Mouse (Mus musculus): ENCODE measurements at regions not wholly inside any gene's neighbourhood (a gene's known extent, or its start where the extent isn't known, plus 50 kb on each side); places are given as distances from the start of the nearest gene placed in this dataset.
A peak's percentile ranks its signal among the peaks of the same experiment; 100 is the strongest.

DNA sequence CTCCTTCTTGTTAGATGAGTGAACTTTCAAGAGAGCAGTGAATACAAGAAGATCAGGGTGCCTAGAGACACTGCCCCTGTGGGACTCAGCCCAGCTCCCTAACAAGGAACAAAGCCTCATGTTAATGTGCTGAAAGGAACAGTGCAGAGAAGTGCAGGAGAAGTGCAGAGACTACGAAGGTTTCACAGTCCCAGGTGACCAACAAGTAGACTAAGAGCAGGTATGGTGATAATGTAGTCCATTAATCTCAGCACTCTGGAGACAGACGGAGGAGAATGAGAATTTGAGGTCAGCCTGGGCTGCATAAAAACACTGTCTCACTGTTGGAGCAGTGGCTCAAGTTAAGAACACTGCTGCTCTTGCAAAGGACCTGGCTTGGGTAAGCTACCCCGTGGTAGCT, 144.1 kb downstream of the Zfp36l1 start:
- no peak for DNase-seq (ENCODE audit: low read depth, low spot score)

DNA sequence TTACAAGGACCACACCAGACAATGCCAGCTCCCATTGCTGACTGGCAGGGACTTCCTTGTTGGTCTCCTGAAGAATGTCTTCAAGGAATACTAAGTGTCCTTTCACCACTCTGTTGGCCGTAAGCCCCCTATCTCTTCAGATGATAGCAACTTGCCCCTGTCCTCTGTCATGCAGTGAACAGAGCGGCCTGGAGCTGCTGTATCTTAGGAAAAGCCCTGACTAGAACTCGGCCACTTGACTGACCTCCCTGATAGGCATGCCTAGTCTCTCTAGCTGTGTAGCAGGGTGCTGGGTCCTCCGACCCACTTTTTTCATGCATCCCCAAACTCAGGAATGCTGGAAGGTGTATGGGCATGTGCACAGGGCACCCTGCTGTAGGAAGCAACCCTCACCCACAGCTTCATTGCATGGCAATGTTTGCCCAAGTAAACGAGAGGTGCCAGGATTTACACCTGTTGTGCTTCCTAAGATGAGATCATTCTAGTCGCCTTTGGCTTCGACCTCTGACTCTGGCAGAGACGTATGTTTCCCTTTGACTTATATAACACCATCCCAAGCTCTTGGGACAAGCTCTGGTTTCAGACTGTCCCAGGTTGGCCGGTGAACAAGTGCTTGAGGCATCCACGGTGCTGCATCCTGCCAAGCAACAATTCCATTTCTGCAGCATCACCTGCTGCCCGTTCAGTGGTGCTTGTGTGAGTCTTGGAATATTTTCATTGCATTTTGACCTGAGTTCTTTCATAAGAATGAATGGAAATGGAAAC, 145.1 kb downstream of the Zfp36l1 start:
- peak; percentile 40 for DNase-seq (ENCODE audit: low read depth, low spot score)

DNA sequence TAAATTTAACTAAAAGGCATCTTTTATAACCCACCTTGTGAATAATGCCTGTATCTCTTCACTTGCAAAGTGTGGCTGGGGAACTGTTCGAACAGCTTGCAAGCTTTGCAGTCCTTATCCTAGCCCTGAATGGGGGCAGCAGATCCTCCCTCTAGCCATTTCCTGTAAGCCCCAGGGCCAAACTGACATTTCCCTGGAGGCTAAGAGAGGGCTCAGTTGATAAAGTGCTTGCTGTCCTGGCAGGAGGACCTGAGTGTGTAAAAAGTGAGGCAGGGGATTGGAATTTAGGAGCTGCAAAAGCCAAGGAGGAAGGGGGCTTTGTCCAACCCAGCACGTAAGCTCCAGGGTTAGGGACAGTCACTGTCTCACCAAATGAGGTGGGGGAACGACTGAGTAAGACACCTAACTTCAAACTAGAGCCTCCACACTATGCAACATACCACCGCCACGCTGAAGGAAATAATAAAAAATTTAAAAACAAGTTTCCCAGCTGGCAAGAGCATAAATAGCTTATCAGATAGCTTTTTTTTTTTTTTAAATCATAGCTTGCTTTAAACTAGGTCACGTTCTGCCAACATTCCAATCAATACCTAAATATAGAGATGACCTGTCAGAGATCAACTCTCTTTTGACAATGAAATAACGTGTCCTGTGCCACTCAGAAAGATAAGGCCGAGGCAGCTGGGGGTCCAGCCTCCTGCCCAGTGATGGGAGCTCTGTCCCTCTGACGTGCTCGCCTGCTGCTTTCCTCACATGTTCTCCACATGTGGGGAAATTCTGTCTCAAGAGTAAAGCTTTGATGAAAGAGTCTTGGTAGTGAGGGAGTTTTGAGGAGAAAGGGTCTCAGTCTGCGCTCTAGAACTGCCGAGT, 146.0 kb downstream of the Zfp36l1 start:
- DNase-seq (ENCODE audit: low read depth, low spot score) = no peak

DNA sequence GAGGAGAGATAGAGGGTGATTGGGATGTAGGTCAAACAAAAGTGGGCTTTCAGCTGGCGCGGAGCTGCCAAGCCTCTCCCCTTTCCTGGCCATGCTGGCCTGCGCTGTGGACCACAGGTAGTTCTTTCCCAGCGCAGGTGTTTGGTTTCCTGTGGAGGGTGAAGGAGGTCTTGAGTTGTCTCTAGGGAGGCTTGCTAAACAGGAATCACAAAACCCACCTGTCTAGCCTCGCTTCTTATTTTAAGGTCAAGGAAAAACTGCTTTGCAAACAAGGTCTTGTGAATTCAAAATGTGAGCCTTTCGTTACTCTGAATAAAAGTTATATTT, 146.6 kb downstream of the Zfp36l1 start:
- no peak for DNase-seq (ENCODE audit: low read depth, low spot score)

DNA sequence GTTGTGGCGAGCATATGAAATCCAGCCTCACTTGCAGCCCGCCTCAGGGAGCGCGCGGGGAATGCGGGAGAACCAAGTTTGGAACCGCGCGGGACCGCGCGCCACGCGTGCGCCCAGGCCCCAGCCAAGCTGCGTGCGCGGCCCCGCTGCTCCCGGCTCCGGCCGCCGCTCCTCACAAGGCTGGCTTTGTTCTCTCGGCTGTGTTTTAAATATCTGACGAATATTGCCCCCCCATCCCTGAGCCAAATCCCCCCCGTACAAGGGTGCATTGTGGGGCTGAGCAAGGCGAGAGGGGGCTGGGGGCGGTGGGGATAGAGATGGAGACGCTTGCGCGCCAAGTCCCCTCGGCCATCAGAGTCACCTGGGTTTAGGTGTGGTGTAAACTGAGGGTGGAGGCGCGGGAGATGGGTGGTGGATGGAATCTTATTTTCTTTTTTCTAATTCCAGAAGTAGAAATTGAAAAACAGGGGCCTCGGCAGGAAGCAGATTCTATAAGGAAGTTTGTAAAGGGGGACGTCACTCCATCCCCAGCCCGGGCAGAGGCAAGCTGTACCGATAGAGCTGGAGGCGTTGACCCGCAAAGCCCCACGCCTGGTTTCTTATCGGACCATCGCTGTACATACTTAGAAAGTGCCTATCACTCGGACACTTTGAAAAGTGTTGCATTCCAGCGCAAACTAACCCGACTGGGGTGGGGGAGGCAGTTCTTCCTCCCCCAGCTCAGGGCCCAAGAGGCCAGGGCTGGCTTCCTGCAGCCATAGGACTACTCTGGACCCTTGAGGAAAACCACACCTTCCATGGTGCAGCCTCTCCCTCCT, 147.1 kb downstream of the Zfp36l1 start:
- DNase-seq (ENCODE audit: low read depth, low spot score) = peak; percentile 85

DNA sequence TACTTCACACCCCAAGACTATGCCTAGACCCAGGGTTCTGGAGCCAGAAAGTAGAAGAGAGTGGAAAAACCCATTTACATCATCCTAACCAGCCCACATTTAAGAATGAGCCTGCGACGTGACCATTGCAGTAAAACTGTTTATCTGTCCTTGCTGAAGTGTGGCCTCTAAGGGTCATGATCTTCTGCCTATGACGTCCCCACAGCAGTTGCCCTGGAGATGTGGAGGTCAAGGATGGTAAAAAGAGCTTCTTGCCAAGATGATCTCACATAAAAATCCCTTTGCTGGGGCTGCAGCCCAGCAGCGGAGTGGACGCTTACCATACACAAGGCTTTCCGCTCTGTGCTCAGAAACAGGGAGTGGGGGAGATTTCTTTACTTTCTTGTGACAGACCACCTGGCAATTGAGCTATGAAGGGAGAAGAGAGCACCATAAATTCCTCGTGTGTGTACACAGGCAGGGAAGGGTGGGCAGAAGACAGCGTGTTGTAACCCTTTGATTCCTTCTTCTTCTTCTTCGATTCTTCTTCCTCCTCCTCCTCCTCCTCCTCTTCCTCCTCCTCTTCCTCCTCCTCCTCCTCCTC, 149.3 kb downstream of the Zfp36l1 start:
- no peak for DNase-seq (ENCODE audit: low read depth, low spot score)

DNA sequence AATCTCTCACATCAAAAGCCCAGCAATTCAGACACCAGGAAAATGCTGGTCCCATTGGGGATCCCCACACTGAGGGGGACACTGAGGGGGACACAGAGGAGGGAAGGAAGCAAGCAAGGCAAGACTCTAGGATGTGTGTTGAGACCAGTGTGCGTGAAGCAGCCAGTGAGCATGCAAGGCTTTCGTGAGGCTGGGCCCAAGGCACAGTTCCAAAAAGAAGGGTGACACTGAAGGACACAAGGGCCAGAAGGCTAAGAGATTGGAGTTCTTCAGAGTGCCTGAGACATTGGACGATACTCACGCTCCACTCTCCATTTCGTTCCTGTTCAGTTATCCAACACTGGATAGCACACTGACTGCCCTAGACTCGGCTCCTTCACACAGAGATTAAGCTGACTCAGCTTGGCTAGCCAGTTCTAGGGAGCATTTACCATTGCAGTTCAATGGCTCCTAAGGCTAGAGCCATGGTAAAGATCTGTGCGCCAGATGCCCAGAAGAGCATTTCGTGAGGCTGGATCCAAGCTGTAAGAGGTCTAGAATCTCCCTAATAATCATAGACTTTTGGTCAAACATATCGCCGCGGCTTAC, 150.1 kb downstream of the Zfp36l1 start:
- no peak for DNase-seq (ENCODE audit: low read depth, low spot score)

DNA sequence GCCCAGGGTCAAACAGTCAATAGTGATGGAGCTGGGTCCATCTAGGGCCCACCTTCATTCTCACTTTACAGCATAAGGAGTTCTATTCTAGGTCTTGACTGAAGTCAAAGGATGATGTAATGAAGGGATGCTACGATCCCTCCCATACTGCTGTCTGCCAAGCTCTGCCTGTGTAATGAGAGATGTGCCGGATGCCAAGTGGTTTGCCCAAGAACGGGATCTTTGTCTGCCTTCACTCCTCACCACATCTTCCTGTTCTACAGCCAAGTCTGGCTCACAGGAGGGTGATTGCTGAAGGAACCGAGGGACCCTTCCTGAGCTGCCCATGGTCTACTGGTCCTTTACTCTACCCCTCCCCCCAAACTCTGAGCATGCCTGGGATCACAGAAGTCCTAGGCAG, 150.9 kb downstream of the Zfp36l1 start:
- peak; percentile 60 for DNase-seq (ENCODE audit: low read depth, low spot score)

DNA sequence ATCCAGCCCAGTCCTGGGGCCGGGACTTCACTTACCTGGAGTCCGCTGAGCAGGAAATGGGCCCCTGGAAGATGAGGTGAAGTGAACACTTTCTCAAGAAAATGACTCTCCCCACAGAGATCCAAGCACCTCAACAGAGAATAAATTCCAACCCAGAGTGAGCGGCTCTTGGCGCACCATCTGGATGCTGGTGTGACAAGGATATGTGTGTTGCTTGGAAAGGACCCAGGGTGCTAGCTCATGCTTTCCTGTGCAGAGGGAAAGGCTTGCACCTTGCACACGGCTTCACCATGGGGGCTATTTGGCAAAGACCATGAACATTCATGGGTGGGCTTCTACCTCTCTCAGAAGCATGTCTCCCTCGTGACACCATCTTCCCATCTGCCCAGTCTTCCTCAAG, 151.7 kb downstream of the Zfp36l1 start:
- DNase-seq (ENCODE audit: low read depth, low spot score) = peak; percentile 54

DNA sequence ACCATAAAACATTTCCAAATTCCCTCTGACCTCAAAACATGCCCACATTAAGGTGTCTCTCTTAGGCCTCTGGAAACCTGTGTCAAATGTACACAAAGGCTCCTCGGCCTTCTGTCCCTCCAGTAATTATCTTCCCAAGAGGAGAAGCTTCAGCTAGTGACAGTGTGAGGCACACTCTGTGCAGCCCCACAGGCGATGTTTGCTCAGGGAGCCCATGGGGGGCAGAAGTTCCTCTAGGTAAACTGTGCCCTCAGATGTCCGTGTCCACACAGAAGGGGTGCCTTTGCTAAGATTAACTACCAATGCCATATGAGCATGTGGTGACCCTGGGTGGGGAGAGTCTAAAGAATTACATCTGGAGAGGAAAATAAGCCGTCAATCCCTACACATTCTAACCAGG, 152.4 kb downstream of the Zfp36l1 start:
- DNase-seq (ENCODE audit: low read depth, low spot score) = no peak

DNA sequence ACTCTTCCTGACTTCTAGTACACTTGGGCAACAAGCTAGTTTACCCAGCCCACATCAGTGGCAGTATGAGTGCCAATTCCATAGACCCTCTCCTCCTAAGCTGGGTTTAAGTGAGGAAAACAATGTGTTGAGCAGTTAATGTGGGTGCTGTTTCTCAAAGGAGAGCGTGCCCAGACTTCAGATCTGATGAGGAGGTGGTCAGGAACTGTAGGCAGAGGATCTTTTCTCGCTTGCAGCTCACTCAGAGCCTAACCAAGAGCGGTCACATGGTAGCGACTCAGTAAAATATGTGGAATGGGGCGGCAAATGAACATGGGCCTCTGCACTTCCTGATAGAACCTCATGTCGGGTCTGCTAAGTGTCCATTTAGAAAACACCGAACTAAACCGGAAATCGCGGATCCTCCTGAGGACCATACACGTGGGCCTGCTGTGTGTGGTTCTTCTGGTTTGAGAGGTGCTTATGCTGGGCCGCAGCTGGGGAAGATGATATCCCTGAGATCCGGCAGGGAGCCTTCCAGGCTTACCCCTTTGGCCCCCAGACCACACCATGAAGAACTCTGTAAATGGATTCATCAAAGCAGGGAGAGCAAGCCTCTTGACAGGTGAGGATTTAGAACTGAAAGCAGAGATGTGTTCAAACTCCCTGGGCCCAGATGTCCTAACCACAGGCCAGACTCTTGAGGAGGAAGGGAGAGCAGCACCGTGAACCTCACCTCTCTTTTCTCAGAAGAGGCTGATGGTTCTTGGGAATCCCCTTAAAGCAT, 153.1 kb downstream of the Zfp36l1 start:
- DNase-seq (ENCODE audit: low read depth, low spot score) = peak; percentile 38

DNA sequence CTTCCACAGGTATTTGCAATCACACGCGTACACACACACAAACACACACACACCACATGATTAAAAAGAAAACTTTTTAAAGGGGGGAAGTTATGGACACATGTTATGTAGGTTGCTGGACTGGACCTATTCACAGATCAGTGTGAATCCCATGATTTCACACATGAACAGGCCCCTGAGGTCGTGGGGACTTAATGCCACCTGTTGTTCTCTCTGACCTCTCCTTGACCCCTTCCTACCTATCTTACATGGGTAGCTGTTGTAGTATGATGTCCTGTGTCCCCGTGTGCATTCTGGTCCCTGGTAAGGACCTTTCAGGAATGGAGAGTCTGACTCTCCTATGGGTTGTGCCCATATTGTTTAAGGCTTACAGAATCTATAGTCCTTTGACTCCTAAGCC, 155.6 kb downstream of the Zfp36l1 start:
- DNase-seq (ENCODE audit: low read depth, low spot score) = no peak

DNA sequence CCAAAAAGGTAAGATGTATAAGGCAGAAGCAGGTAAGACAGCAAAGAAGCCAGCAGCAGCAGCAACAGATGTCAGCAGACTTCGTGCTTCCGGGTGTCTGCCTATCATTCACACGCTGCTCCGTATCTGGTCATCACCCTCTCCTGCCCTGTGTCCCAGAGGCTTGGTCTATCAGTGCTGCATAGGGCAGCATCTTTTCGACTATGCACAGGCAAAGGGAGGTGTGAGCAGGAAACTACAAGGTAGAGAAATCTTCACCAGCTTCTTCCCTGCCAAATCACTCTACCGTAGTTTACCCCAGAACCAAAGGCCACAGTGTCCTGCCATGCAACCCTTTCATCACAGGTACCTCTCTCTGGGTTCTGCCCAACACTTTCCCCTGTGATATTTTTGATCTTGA, 156.5 kb downstream of the Zfp36l1 start:
- no peak for DNase-seq (ENCODE audit: low read depth, low spot score)

DNA sequence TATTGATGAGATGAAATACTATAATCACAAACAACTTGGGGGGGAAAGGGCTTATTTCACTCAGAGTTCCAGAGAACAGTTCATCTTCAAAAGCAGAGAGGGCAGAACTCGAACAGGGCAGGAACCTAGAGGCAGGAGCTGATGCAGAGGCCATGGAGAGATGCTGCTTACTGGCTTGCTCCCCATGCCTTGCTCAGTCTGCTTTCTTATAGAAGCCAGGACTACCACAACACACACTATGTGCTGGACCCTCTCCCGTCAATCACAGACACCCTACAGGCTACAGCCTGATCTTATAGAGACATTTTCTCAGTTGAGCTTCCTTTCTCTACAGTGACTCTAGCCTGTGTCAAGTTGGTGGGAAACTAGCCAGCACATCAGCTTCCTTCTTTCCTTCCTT, 157.3 kb downstream of the Zfp36l1 start:
- DNase-seq (ENCODE audit: low read depth, low spot score) = no peak

DNA sequence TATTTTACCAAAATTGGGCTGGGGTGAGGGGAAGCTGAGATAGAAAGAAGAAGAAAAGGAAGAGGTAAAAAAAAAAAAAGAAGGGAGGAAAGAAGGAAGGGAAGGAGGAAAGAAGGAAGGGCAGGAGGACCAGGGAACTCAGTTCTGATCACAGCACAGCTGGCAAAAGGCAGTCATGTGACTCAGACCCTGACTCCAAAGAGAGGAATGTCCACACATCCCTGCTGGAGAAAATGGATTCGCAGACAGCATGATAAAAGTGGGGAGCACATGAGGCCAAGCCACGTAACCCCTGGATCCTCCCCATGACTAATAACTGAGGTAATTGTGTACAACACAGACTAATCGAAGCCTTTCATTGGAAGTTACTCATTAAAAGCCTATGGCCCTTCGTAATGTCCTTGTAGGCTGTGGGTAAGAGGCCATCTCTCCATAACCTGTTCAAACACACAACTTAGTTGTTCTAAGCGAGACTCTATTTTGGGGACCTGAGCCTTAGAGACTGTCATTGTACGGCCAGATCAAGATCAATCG, 162.2 kb downstream of the Zfp36l1 start:
- DNase-seq (ENCODE audit: low read depth, low spot score) = no peak

DNA sequence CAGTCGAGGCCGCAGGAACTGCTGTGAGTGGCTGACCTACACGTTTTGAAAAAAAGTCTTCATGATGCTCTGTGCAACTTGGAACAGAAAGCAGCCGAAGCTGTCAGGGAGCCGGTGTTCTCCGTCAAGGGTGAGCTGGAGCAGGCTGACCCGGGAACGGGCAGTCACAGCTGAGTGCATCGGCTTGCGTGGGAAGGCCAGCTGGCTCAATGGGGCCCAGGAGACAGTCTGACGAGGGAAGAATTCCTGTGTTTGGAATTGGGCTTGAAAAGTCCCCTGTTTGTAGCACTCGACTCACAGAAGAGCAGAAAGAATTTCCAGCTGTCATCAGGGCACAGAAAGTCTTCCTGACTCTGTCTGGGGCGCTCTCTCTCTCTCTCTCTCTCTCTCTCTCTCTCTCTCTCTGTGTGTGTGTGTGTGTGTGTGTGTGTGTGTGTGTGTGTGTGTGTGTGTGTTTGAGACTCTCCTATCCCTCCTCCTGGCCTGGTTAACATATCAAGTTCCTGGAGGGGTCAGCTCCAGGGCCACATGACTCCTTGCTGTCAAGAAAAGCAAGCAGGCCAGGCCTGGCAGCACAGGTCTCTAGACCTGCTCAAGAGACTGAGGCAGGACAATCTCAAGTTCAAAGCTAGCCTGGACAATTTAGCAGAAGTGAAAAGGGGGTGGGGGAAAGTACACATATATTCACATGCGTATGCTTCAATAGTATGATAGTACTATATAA, 163.6 kb downstream of the Zfp36l1 start:
- DNase-seq (ENCODE audit: low read depth, low spot score) = peak; percentile 26

DNA sequence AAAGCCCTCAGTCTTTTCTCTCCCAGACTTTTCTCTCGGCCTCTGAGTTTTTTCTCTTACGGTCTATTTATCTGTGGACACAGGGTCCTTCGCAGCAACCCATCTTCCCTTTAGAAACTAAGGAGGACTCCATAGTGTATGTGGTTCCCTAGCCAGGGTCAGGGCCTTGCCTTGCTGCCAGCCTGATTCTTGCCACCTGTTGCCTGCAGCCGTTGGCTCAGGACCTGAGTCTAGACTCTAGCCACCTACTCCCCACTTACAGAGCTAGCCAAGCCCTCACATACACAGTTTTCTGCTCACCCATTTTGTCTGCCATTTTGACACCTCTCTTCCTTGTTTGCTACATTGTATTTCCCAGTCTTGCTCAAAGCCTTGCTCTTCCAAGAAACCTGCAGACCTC, 165.2 kb downstream of the Zfp36l1 start:
- no peak for DNase-seq (ENCODE audit: low read depth, low spot score)

DNA sequence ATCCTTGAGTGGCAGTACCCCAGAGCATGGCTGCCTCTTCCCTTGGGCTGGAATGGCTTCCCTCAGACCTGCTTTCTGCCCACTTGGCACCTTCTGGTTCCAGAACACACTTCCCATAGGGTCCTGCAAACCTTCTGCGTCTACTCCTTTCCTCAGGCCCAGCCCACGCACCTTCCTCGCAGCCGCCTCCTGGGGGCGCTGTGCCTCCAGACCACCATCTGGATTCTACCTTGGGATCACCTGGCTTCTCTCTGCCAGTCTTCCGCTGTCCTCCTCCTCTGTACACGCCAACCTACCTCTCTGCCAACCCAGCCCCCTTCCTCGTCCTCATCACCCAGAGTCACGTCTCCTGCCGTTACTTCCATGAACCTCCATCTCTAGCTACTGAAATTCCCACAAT, 166.0 kb downstream of the Zfp36l1 start:
- no peak for DNase-seq (ENCODE audit: low read depth, low spot score)

DNA sequence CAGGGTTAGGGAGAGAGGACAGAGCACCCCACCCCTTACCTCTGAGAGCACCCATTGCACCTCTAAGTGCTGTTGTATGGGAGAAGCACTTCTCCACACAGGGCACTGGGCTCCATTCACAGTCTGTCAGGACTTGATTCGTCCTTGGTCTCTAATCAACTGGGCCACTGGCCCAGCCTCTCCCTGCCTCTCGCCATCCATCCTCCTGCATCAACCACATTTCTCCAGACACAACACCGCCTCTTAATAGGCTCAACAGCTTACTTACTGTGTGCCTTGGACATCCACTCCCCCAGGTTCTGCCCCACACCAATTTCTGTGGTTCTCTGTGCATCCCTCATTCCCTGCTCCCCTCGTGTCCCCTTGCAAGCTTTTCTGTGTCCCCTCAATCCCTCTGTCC, 166.9 kb downstream of the Zfp36l1 start:
- no peak for DNase-seq (ENCODE audit: low read depth, low spot score)

Measured in brain, adult 2 months (tissue).